In the genomic region with DNA sequence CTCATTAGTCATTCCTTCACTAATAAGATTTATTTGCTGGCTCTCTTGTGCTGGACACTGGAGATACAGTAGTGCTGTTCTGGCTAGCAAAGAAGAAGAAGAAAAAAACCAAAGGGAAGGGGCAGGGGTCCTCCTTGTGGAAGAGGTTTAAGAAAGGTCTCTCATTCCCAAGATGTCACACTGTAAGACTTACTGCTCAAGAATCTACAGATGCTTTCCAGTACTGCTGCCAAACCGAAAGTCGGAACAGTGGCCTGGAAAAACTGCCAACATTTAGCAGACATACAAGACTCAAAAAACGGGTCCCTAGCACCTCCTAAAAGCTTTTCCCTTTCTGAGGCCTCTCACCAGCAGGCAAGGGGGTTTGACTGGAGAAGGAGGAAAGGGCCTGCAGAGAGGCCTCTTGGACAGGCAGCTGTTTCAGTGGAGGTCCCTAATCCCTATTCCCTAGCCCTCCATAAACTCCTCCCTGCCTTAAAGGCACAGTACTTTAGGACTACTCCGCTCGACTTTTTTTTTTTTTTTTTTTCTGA, we compare ENCODE assay signal across 9 mouse cellular contexts. TPM values are rescaled to one million over a fixed set of nuclear protein-coding genes. Genes with fewer than 3 reads are reported as not detected.
DNase-seq lines count a peak whose midpoint lies in the region; ATAC-seq and TF ChIP-seq lines count a peak whose summit lies in the region.
"Had no signal": no experiment of that assay in that cellular context is flagged by ENCODE, and none has a peak within 500 bp of the region (broad histone marks: within the 10 kb centered on the region; RNA-seq: fewer than 3 reads in every experiment).

No protein-coding gene starts in this region.

- no peaks in the 10 kb centered on the region for H3K36me3 ChIP-seq in forebrain, embryonic 14.5 days (ENCODE audit: control insufficient read depth, insufficient read depth, low read length)
- H3K36me3 ChIP-seq in lung, postnatal 0 days (ENCODE audit: insufficient read depth, low read length) = no peaks in the 10 kb centered on the region

- H3K27ac ChIP-seq in forebrain, embryonic 14.5 days (ENCODE audit: low read depth, low read length) = no peak overlapping the region
- 0 out of 2 replicates have a peak overlapping the region, but pooled peaks have one; percentile 66 for H3K27ac ChIP-seq in lung, postnatal 0 days (ENCODE audit: low read length)

- no peak overlapping the region for H3K9ac ChIP-seq in forebrain, embryonic 14.5 days (ENCODE audit: low read length)
- H3K9ac ChIP-seq in lung, postnatal 0 days (replicated peaks; ENCODE audit: low read depth) = no peak overlapping the region

- no peak for TF ChIP-seq EP300 in lung, postnatal 0 days (IDR thresholded peaks at IDR 0.05)

- WGBS in forebrain, embryonic 14.5 days = 32% methylated on average over 5 of the region's 5 CpGs
- WGBS in lung, postnatal 0 days = 22% methylated on average over 5 of the region's 5 CpGs

- no peaks in the 10 kb centered on the region for H3K27me3 ChIP-seq in forebrain, embryonic 14.5 days (replicated peaks; ENCODE audit: control insufficient read depth, insufficient read depth, low read length)
- H3K27me3 ChIP-seq in lung, postnatal 0 days (replicated peaks; ENCODE audit: insufficient read depth, low read length) = no peaks in the 10 kb centered on the region
- H3K27me3 ChIP-seq: megakaryocyte, embryonic 14.5 days had no signal

- no peaks in the 10 kb centered on the region for H3K4me1 ChIP-seq in forebrain, embryonic 14.5 days (ENCODE audit: control insufficient read depth, insufficient read depth, low read length)
- no peaks in the 10 kb centered on the region for H3K4me1 ChIP-seq in lung, postnatal 0 days (ENCODE audit: insufficient read depth, low read depth, low read length)

- no peak overlapping the region for H3K4me2 ChIP-seq in forebrain, embryonic 14.5 days (ENCODE audit: low read length)
- H3K4me2 ChIP-seq in lung, postnatal 0 days (replicated peaks; ENCODE audit: low read depth, low read length) = no peak overlapping the region

- no peak for TF ChIP-seq CTCF in lung, postnatal 0 days (IDR thresholded peaks at IDR 0.05)

- no peak overlapping the region for H3K4me3 ChIP-seq in forebrain, embryonic 14.5 days (ENCODE audit: low read depth, low read length)
- H3K4me3 ChIP-seq in lung, postnatal 0 days (ENCODE audit: low read depth, low read length) = no peak overlapping the region
- H3K4me3 ChIP-seq: megakaryocyte, embryonic 14.5 days had no signal

- peak; percentile 13 for DNase-seq in urinary bladder, postnatal 25 days (ENCODE audit: low spot score)
- DNase-seq in urinary bladder, postnatal 10 days (ENCODE audit: low spot score) = no peak
- DNase-seq in forebrain, embryonic 14.5 days (ENCODE audit: low spot score) = peak; percentile 61
- peak; percentile 27 for DNase-seq in heart, postnatal 25 days (ENCODE audit: low spot score)
- DNase-seq in kidney, postnatal 4 days = peak; percentile 35 to 50
- peak; percentile 83 for DNase-seq in lung, postnatal 0 days (ENCODE audit: low spot score)
- DNase-seq in retina, embryonic 14.5 days (ENCODE audit: low spot score) = peak; percentile 53

- H3K9me3 ChIP-seq in forebrain, embryonic 14.5 days (replicated peaks; ENCODE audit: control insufficient read depth, low read length) = no peaks in the 10 kb centered on the region
- H3K9me3 ChIP-seq in lung, postnatal 0 days (ENCODE audit: low read length) = no peaks in the 10 kb centered on the region
- H3K9me3 ChIP-seq: megakaryocyte, embryonic 14.5 days had no signal

- peak; percentile 77 for ATAC-seq in forebrain, embryonic 14.5 days
- ATAC-seq in lung, postnatal 0 days = peak; percentile 92
- no peak for ATAC-seq in activated CD4-positive, CD25-positive, alpha-beta regulatory T cell, adult 4 months

- intact Hi-C loops in heart, postnatal 25 days (cut with DNase I) = no loop called here

RNA-seq across cellular contexts. Expression of a gene that starts 45.9 kb away (rescaled TPM):
- 583 and 650 TPM in 2 replicates for polyA plus RNA-seq in forebrain, embryonic 14.5 days (2014; fragmentation: Nextera tagmentation; extraction: Ambion mirVana)
- 10 to 100 TPM; 19.5 to 20.1 TPM for total RNA-seq in heart, postnatal 25 days (2021)
- 284 and 285 TPM in 2 replicates for polyA plus RNA-seq in lung, postnatal 0 days (2015; fragmentation: Nextera tagmentation; extraction: Ambion mirVana)
- polyA plus RNA-seq in activated CD4-positive, CD25-positive, alpha-beta regulatory T cell, adult 4 months (2017; shearing (Covaris generic)) = 10 to 100 TPM; 61.9 to 69.7 TPM
